Mouse (Mus musculus): ENCODE measurements around the gene Rgs12.

Gene Rgs12

GRCm38 (mm10) chr5:35029755-35030154 is 80.5 kb downstream of the Rgs12 start:
- DNase-seq (ENCODE audit: low spot score), result no peak

- DNase-seq (ENCODE audit: low spot score), result no peak
These were observed 83.8 kb downstream of the Rgs12 start for GRCm38 (mm10) chr5:35033068-35033467.

- DNase-seq (ENCODE audit: low spot score), result no peak
These were observed 84.4 kb downstream of the Rgs12 start for GRCm38 (mm10) chr5:35033619-35034018.

GRCm38 (mm10) chr5:35035141-35035540 is 85.9 kb downstream of the Rgs12 start:
- no peak for DNase-seq (ENCODE audit: low spot score)

GRCm38 (mm10) chr5:35035795-35036194 is 86.5 kb downstream of the Rgs12 start:
- DNase-seq (ENCODE audit: low spot score), result no peak

GRCm38 (mm10) chr5:35037438-35037837 is 88.2 kb downstream of the Rgs12 start:
- no peak for DNase-seq (ENCODE audit: low spot score)

GRCm38 (mm10) chr5:35041268-35041829 is 92.1 kb downstream of the Rgs12 start, which contains the start of gene Hgfac:
Hgfac (plus strand) TSS chr5:35041509.
- peak; percentile 84 for DNase-seq (ENCODE audit: low spot score)

GRCm38 (mm10) chr5:35042431-35043109 is 93.3 kb downstream of the Rgs12 start:
- peak; percentile 19 for DNase-seq (ENCODE audit: low spot score)

- peak; percentile 71 for DNase-seq (ENCODE audit: low spot score)
These were observed 93.8 kb downstream of the Rgs12 start for GRCm38 (mm10) chr5:35043110-35043451.

GRCm38 (mm10) chr5:35050541-35050940 is 101.3 kb downstream of the Rgs12 start:
- no peak for DNase-seq (ENCODE audit: low spot score)

- no peak for DNase-seq (ENCODE audit: low spot score)
These were observed 105.4 kb downstream of the Rgs12 start for GRCm38 (mm10) chr5:35054628-35055027.

GRCm38 (mm10) chr5:35055076-35055475 is 105.8 kb downstream of the Rgs12 start:
- no peak for DNase-seq (ENCODE audit: low spot score)

- DNase-seq (ENCODE audit: low spot score), result no peak
These were observed 107.6 kb downstream of the Rgs12 start, which contains the start of gene Dok7 for GRCm38 (mm10) chr5:35056604-35057432. Dok7 (plus strand) TSS chr5:35056766.

- DNase-seq (ENCODE audit: low spot score), result no peak
These were observed 108.3 kb downstream of the Rgs12 start for GRCm38 (mm10) chr5:35057582-35057981.

GRCm38 (mm10) chr5:35058216-35058615 is 109.0 kb downstream of the Rgs12 start:
- DNase-seq (ENCODE audit: low spot score), result no peak

GRCm38 (mm10) chr5:35060098-35060497 is 110.9 kb downstream of the Rgs12 start:
- no peak for DNase-seq (ENCODE audit: low spot score)

- no peak for DNase-seq (ENCODE audit: low spot score)
These were observed 120.6 kb downstream of the Rgs12 start for GRCm38 (mm10) chr5:35069841-35070240.

- DNase-seq (ENCODE audit: low spot score), result no peak
These were observed 121.1 kb downstream of the Rgs12 start for GRCm38 (mm10) chr5:35070314-35070713.

- no peak for DNase-seq (ENCODE audit: low spot score)
These were observed 121.7 kb downstream of the Rgs12 start for GRCm38 (mm10) chr5:35070953-35071352.

- DNase-seq (ENCODE audit: low spot score), result no peak
These were observed 122.6 kb downstream of the Rgs12 start for GRCm38 (mm10) chr5:35071855-35072254.

- no peak for DNase-seq (ENCODE audit: low spot score)
These were observed 124.0 kb downstream of the Rgs12 start for GRCm38 (mm10) chr5:35073235-35073634.

GRCm38 (mm10) chr5:35073992-35074391 is 124.7 kb downstream of the Rgs12 start:
- no peak for DNase-seq (ENCODE audit: low spot score)

GRCm38 (mm10) chr5:35076369-35076768 is 127.1 kb downstream of the Rgs12 start:
- DNase-seq (ENCODE audit: low spot score), result no peak
